Mouse (Mus musculus): ENCODE results near the gene Cacna2d1. TPM values are rescaled to one million over a fixed set of nuclear protein-coding genes. Genes with fewer than 3 reads are reported as not detected.

Cacna2d1 gene
- total and polyA plus RNA-seq, 3 experiments: 0.08 to 0.13 TPM; not detected in 1

- no peaks in the 10 kb centered on the region for H3K4me1 ChIP-seq (ENCODE audit: control insufficient read depth in 1 of 2, insufficient read depth in 2 of 2, low read length in 2 of 2)
- no peak for DNase-seq (ENCODE audit: low read depth, low spot score)
- no peaks in the 10 kb centered on the region for H3K36me3 ChIP-seq (ENCODE audit: control insufficient read depth in 1 of 2, insufficient read depth in 2 of 2, low read length in 2 of 2)
- H3K27ac ChIP-seq (ENCODE audit: control insufficient read depth, low read depth, low read length): no peak overlapping the region
- H3K27me3 ChIP-seq (ENCODE audit: control insufficient read depth in 1 of 2, insufficient read depth in 2 of 2, low read length in 2 of 2): no peaks in the 10 kb centered on the region
- H3K79me2 ChIP-seq (ENCODE audit: control insufficient read depth, insufficient read depth, low read length, poor library complexity): no peaks in the 10 kb centered on the region
- no peak overlapping the region for H3K9ac ChIP-seq (ENCODE audit: control insufficient read depth, low read depth, low read length, poor library complexity, severe bottlenecking)
- H3K9me3 ChIP-seq (replicated peaks; ENCODE audit: insufficient read depth, low read length): no peaks in the 10 kb centered on the region
- TF ChIP-seq MYC (IDR thresholded peaks at IDR 0.05; ENCODE audit: low read depth, low read length): no peak
- no peak for TF ChIP-seq NRF1 (IDR thresholded peaks at IDR 0.05; ENCODE audit: insufficient read depth, low read depth, low read length, poor library complexity, severe bottlenecking)
- TF ChIP-seq GATA1 (IDR thresholded peaks at IDR 0.05; ENCODE audit: low read depth, low read length): no peak
- TF ChIP-seq USF2 (IDR thresholded peaks at IDR 0.05; ENCODE audit: borderline replicate concordance in 1 of 2, insufficient read depth in 1 of 2, low read depth in 1 of 2, low read length in 2 of 2): no peak
- TF ChIP-seq CTCF (IDR thresholded peaks at IDR 0.05 in 2 of 3, conservative IDR thresholded peaks at IDR 0.05 in 1 of 3; ENCODE audit: control insufficient read depth in 1 of 3, insufficient read depth in 1 of 3, low read depth in 2 of 3, low read length in 3 of 3, poor library complexity in 1 of 3, severe bottlenecking in 1 of 3): no peak
- TF ChIP-seq USF1 (IDR thresholded peaks at IDR 0.05; ENCODE audit: low read depth, low read length): no peak
- no peak for TF ChIP-seq RAD21 (IDR thresholded peaks at IDR 0.05; ENCODE audit: low read depth, low read length)
- no peak for TF ChIP-seq ZNF384 (IDR thresholded peaks at IDR 0.05; ENCODE audit: low read depth, low read length)
- no peak for TF ChIP-seq JUND (IDR thresholded peaks at IDR 0.05; ENCODE audit: low read depth, low read length)
- TF ChIP-seq TCF12 (IDR thresholded peaks at IDR 0.05; ENCODE audit: low read depth, low read length): no peak
- TF ChIP-seq ELF1 (IDR thresholded peaks at IDR 0.05; ENCODE audit: low read depth, low read length): no peak
- no peak for TF ChIP-seq MAFK (IDR thresholded peaks at IDR 0.05; ENCODE audit: borderline replicate concordance, low read depth, low read length)
- TF ChIP-seq GABPA (IDR thresholded peaks at IDR 0.05; ENCODE audit: low read depth, low read length): no peak
- no peak for TF ChIP-seq HCFC1 (IDR thresholded peaks at IDR 0.05; ENCODE audit: low read depth, low read length)
- TF ChIP-seq CHD1 (IDR thresholded peaks at IDR 0.05; ENCODE audit: low read depth, low read length): no peak
- no peak overlapping the region for H3K4me3 ChIP-seq (ENCODE audit: control insufficient read depth in 1 of 2, insufficient read depth in 1 of 2, low read depth in 2 of 2, low read length in 2 of 2)
These were observed 99.1 kb downstream of the Cacna2d1 start for GRCm38 (mm10) chr5:16033569-16033968.

DNA sequence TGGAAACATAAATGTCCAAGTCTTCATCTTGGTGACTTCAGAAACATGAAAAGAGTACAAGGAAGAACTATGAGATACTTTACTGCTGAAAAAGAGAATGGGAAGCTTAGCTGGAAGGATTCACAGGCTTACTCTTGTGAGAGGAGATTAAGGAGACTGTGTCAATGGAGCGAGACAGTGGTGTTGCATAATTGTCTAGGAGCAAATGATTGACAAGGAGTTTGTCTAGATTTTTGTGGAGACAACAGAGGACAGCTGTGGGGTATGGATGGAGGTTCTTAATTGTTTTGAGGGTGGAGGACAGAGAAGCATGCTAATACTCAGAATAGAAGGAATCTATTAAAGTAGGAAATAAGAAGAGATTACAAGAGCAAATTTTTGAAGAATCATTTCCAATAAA lies 100.8 kb downstream of the Cacna2d1 start:
- no peaks in the 10 kb centered on the region for H3K27me3 ChIP-seq (ENCODE audit: control insufficient read depth in 1 of 2, insufficient read depth in 2 of 2, low read length in 2 of 2)
- no peak for DNase-seq (ENCODE audit: low read depth, low spot score)
- H3K9ac ChIP-seq (ENCODE audit: control insufficient read depth, low read depth, low read length, poor library complexity, severe bottlenecking): no peak overlapping the region
- H3K9me3 ChIP-seq (replicated peaks; ENCODE audit: insufficient read depth, low read length): no peaks in the 10 kb centered on the region
- H3K27ac ChIP-seq (ENCODE audit: control insufficient read depth, low read depth, low read length): no peak overlapping the region
- no peaks in the 10 kb centered on the region for H3K79me2 ChIP-seq (ENCODE audit: control insufficient read depth, insufficient read depth, low read length, poor library complexity)
- H3K36me3 ChIP-seq (ENCODE audit: control insufficient read depth in 1 of 2, insufficient read depth in 2 of 2, low read length in 2 of 2): no peaks in the 10 kb centered on the region
- no peak overlapping the region for H3K4me3 ChIP-seq (ENCODE audit: control insufficient read depth in 1 of 2, insufficient read depth in 1 of 2, low read depth in 2 of 2, low read length in 2 of 2)
- H3K4me1 ChIP-seq (ENCODE audit: control insufficient read depth in 1 of 2, insufficient read depth in 2 of 2, low read length in 2 of 2): no peaks in the 10 kb centered on the region
- no peak for TF ChIP-seq KAT2A (conservative IDR thresholded peaks at IDR 0.05; ENCODE audit: low read depth, low read length)
- no peak for TF ChIP-seq ZMIZ1 (IDR thresholded peaks at IDR 0.05; ENCODE audit: low read depth, low read length)
- TF ChIP-seq ZKSCAN1 (IDR thresholded peaks at IDR 0.05; ENCODE audit: low read depth, low read length): no peak
- TF ChIP-seq JUND (IDR thresholded peaks at IDR 0.05; ENCODE audit: low read depth, low read length): no peak
- TF ChIP-seq POLR2AphosphoS2 (IDR thresholded peaks at IDR 0.05; ENCODE audit: low read length): no peak
- TF ChIP-seq GABPA (IDR thresholded peaks at IDR 0.05; ENCODE audit: low read depth, low read length): no peak
- no peak for TF ChIP-seq CHD1 (IDR thresholded peaks at IDR 0.05; ENCODE audit: low read depth, low read length)
- no peak for TF ChIP-seq SMC3 (IDR thresholded peaks at IDR 0.05; ENCODE audit: low read depth, low read length)
- no peak for TF ChIP-seq ETS1 (IDR thresholded peaks at IDR 0.05; ENCODE audit: low read depth, low read length)
